Mouse (Mus musculus): ENCODE data around the gene Pdilt. TPM values are rescaled to one million over a fixed set of nuclear protein-coding genes. Genes with fewer than 3 reads are reported as not detected.

Gene Pdilt
- polyA plus RNA-seq, 1 experiment = not detected

DNA sequence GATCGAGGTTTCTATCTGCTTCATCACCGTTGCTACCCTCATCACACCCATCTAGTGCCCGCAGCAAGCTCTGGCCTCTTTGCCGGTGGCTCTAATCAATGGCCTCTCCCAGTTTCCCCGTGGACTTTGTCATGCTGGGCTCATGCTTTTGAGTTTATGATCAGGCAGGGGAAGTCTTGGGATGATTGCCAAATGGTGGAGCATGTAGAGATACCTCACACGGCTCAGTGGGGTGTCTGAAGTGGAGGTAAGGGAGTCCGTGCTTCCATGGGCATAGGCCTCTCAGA is 7.1 kb downstream of the Pdilt start:
- Histone ChIP-seq H3K27ac (ENCODE audit: insufficient read depth, low read length) (no peak overlapping the region), H3K4me1 (ENCODE audit: control insufficient read depth, insufficient read depth, low read length) (no peaks in the 10 kb centered on the region), H3K4me3 (ENCODE audit: insufficient read depth, low read length) (no peak overlapping the region)
- TF ChIP-seq CTCF (IDR thresholded peaks at IDR 0.05; ENCODE audit: extremely low read depth, insufficient read depth, low read length) (no peak), POLR2A (IDR thresholded peaks at IDR 0.05; ENCODE audit: extremely low read depth, insufficient read depth, low read length) (no peak)

DNA sequence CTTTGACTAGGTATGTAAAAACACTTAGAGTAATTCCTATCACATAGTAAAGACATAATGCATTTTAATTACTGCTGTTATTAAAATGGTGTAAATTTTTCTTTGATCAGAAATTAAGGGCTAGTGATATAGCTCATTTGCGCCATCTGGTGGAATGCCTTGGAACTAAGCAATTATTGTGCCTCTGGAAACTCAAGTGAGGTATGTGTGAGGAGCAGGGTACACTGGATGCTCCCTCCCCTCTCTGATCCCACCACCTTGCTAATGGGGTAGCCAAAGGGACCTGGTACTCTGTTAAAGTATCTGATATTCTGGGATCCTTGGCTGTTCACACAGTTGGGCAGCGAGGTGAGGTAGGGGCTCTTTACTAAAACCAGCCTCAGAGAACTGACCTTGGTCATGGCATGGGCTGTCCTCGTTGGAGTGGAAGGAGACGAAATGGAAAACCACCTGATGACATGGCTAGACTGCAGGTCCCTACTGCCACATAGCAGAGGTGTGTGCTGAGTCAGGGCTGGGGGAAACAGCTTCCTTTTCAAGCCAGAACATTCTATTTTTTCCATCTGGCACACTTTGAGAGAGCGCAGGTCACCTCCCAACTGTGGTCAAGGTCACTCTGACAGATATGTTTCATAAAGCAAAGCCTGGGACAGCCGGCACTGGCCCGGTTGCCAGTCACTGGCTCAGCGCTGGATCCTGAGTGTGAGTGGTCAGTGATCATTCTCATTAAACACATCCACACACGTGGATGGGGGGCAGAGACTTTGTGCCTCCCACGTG is 7.6 kb downstream of the Pdilt start:
- no peaks in the 10 kb centered on the region for H3K4me1 ChIP-seq (ENCODE audit: control insufficient read depth, insufficient read depth, low read length)
- TF ChIP-seq POLR2A (IDR thresholded peaks at IDR 0.05; ENCODE audit: extremely low read depth, insufficient read depth, low read length) (no peak), CTCF (IDR thresholded peaks at IDR 0.05; ENCODE audit: extremely low read depth, insufficient read depth, low read length) (peak; percentile 42; the same call in 1 of the 2 replicates)
- no peak overlapping the region for H3K27ac ChIP-seq (ENCODE audit: insufficient read depth, low read length)
- no peak overlapping the region for H3K4me3 ChIP-seq (ENCODE audit: insufficient read depth, low read length)

DNA sequence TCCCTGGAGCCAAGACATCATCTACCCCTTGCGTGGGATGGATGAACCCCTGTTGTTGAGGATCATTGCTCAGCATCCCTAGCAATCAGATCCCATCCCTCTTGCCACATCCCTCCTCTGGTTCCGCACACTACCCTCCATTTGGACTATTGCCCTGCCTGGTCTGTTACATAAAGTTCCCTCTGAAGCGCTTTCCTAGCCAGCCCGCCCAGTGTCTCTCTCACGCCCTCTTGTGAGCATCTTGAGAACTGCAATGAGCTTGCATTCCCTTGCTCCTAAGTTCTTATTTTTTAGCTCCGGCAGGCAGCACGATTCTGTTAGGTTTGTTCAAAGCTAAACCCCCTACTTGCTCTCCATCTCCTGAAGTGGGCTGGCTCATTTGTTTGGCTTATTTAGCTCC is 10.2 kb downstream of the Pdilt start:
- Histone ChIP-seq H3K27ac (ENCODE audit: insufficient read depth, low read length) (no peak overlapping the region), H3K4me3 (ENCODE audit: insufficient read depth, low read length) (no peak overlapping the region), H3K4me1 (ENCODE audit: control insufficient read depth, insufficient read depth, low read length) (no peaks in the 10 kb centered on the region)
- TF ChIP-seq CTCF (IDR thresholded peaks at IDR 0.05; ENCODE audit: extremely low read depth, insufficient read depth, low read length) (peak; percentile 83), POLR2A (IDR thresholded peaks at IDR 0.05; ENCODE audit: extremely low read depth, insufficient read depth, low read length) (no peak)

DNA sequence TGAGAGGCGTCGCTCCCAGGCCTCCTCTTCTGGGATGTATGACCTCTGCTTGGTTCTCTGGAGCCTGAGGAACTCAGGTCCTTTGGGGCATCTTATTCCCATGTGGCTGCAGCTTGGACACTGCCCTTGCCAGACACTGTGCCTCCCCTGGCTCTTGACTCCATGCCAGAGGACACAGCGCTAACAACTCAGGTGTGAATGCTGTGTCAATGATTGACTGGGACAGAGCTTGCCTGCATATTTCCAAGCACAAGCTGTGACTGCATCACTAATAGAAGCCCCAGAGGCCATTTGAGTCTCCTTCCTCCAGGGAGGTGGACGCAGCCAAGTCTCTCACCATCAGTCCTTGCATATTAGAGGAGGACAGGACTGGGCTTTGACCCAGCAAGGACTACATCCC is 12.1 kb downstream of the Pdilt start:
- Histone ChIP-seq H3K4me1 (ENCODE audit: control insufficient read depth, insufficient read depth, low read length) (no peaks in the 10 kb centered on the region), H3K27ac (ENCODE audit: insufficient read depth, low read length) (no peak overlapping the region), H3K4me3 (ENCODE audit: insufficient read depth, low read length) (no peak overlapping the region)
- no peak for TF ChIP-seq CTCF (IDR thresholded peaks at IDR 0.05; ENCODE audit: extremely low read depth, insufficient read depth, low read length)
- no peak for TF ChIP-seq POLR2A (IDR thresholded peaks at IDR 0.05; ENCODE audit: extremely low read depth, insufficient read depth, low read length)

DNA sequence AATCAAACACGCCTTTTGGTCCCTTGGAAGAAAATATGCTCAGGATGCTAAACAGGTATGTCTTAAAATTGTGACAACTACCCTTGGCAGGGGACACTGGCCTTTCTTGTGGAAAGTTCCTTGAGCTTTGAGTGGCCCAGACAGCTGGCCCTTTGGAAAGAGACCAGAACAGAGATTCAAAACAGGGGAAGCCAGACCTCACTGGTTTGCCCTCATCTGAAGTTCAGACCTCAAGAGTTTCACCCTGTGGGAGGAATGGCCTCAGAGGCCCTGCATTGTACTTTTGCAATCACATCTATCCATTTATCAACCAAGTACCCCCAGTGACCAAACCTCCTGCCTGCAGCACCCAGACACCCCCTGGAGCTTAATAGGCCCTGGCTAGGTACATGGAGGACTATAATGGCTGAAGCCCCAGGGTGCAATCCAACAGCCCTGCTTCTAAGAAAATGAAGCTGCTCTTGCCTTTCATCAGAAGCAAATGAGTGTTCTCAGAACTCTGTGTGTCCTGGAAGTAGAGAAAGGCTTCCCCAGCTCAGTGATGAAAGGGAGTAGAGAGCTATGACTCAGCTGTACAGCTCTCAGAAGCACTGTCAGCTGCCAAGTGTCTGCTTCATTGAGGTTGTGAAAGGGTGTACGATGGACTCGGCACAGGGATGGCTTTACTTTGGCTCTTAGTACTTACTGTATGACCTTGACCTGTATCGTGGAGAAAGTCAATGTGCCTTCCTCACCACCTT is 33.1 kb downstream of the Pdilt start:
- no peak overlapping the region for H3K4me3 ChIP-seq (ENCODE audit: insufficient read depth, low read length)
- H3K27ac ChIP-seq (ENCODE audit: insufficient read depth, low read length) = no peak overlapping the region
- no peak for TF ChIP-seq POLR2A (IDR thresholded peaks at IDR 0.05; ENCODE audit: extremely low read depth, insufficient read depth, low read length)
- TF ChIP-seq CTCF (IDR thresholded peaks at IDR 0.05; ENCODE audit: extremely low read depth, insufficient read depth, low read length) = no peak
- H3K4me1 ChIP-seq (ENCODE audit: control insufficient read depth, insufficient read depth, low read length) = no peaks in the 10 kb centered on the region

DNA sequence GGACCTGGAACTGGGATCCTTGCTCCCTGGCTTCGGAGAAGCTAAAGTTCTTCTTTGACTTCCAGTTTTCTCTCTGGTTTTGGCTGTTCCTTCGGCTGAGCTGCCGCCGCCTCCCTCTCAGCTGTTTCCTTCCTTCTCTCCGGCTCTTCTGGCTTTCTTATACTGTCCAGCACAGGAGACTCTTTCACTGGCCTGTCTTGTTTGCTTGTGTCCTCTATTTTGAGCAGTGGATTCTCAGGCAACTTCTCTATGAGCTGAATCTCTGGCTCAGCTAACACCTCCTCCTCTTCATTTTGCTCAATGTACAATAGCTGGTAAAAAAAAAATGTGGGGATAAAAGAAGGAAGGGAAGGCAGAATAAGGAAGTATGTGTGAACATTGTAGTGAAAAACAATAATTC is 36.6 kb downstream of the Pdilt start:
- TF ChIP-seq POLR2A (IDR thresholded peaks at IDR 0.05; ENCODE audit: extremely low read depth, insufficient read depth, low read length) (no peak), CTCF (IDR thresholded peaks at IDR 0.05; ENCODE audit: extremely low read depth, insufficient read depth, low read length) (no peak)
- Histone ChIP-seq H3K4me3 (ENCODE audit: insufficient read depth, low read length) (no peak overlapping the region), H3K27ac (ENCODE audit: insufficient read depth, low read length) (no peak overlapping the region), H3K4me1 (ENCODE audit: control insufficient read depth, insufficient read depth, low read length) (no peaks in the 10 kb centered on the region)

DNA sequence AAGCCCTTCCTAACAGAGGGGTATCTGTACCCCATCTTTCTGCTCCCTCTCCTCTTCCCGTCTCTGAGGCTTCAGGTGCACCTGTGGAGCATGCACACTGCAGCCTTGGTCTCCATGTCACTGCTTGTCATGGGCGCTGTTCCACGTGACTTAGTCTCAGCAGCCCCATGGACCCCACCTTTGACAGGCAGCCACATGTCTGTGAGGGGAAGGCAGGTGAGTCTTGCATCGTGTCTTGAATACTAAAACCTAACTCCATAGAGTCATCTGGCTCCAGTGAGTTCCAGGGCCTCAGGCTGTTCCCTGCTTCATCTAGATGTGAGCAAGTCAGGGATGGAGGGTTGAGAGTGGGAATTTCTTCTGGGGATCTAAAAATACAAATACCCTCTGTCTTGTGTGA is 39.1 kb downstream of the Pdilt start:
- no peaks in the 10 kb centered on the region for H3K4me1 ChIP-seq (ENCODE audit: control insufficient read depth, insufficient read depth, low read length)
- TF ChIP-seq CTCF (IDR thresholded peaks at IDR 0.05; ENCODE audit: extremely low read depth, insufficient read depth, low read length) (no peak), POLR2A (IDR thresholded peaks at IDR 0.05; ENCODE audit: extremely low read depth, insufficient read depth, low read length) (no peak)
- no peak overlapping the region for H3K27ac ChIP-seq (ENCODE audit: insufficient read depth, low read length)
- no peak overlapping the region for H3K4me3 ChIP-seq (ENCODE audit: insufficient read depth, low read length)

DNA sequence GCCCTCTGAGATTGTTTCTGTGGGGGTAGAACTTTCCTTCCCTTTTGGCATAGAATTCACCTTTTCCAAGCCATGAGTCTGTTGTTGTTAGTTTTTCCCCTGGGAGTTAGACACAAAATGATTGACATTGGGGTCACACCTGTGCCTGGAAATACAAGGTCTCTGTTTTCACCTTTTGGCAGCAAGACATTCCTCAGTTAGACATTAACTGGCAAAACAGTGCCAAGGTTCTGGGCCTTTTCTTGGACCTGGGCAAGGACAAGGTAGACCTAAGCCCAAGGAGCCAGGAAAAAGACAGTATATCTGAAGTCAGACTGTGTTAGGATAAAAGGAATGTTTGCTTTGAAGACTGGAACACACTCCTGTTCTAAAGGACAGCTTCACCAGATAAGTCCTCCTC is 44.0 kb downstream of the Pdilt start, which contains the start of gene Umod:
Gene Umod, minus strand, starts transcription at position 27 of the 400 bp plus-strand sequence.
- TF ChIP-seq CTCF (IDR thresholded peaks at IDR 0.05; ENCODE audit: extremely low read depth, insufficient read depth, low read length) = no peak
- no peak for TF ChIP-seq POLR2A (IDR thresholded peaks at IDR 0.05; ENCODE audit: extremely low read depth, insufficient read depth, low read length)
- H3K27ac ChIP-seq (ENCODE audit: insufficient read depth, low read length) = no peak within 1 kb of the TSS
- no peaks in the 10 kb centered on the region for H3K4me1 ChIP-seq (ENCODE audit: control insufficient read depth, insufficient read depth, low read length)
- H3K4me3 ChIP-seq (ENCODE audit: insufficient read depth, low read length) = no peak within 1 kb of the TSS

DNA sequence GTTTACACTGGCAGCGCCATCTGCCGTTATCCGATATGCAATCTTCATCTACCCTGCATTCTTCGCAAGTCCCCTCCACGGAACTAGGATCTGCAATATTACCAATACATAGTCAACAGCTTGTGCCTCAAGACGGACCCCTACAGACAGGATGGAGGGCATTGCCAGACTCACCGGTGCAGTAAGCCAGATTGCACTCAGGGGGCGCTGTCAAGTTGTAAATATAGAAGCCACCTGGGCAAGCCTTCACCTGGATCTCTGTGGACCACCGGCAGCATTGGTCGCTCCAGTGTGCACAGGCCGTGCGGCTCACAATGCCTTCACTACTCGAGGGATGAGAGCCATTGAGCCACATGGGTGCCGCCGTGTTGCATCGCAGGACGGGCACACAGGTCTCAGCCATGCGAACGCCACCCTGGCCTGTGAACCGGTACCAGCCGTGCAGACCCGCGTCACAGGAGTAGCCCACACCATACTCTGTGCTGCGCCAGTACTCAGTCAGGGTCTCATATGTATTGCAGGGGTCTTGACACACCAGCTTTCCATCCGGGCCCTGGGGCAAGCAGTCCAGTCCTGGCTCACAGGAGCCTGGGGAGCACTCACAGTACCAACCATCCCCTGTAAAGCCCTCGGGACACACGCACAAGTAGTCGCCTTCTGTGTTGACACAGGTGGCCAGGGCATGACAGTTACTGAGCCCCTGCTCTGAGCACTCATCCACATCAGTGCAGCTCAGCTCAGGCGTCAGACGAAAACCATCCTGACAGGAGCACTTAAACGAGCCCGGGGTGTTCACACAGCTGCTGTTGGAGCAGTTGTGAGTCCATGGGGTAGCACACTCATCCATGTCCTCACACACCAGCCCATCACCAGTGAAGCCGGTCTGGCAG is 46.5 kb downstream of the Pdilt start:
- no peak for TF ChIP-seq CTCF (IDR thresholded peaks at IDR 0.05; ENCODE audit: extremely low read depth, insufficient read depth, low read length)
- TF ChIP-seq POLR2A (IDR thresholded peaks at IDR 0.05; ENCODE audit: extremely low read depth, insufficient read depth, low read length) = no peak
- no peak overlapping the region for H3K4me3 ChIP-seq (ENCODE audit: insufficient read depth, low read length)
- no peak overlapping the region for H3K27ac ChIP-seq (ENCODE audit: insufficient read depth, low read length)
- H3K4me1 ChIP-seq (ENCODE audit: control insufficient read depth, insufficient read depth, low read length) = no peaks in the 10 kb centered on the region
